Mouse (Mus musculus) midbrain, embryonic 11.5 days (tissue): Measurements from ENCODE around the gene Spint1. TPM values are rescaled to one million over a fixed set of nuclear protein-coding genes. Genes with fewer than 3 reads are reported as not detected.
A peak's percentile ranks its signal among the peaks of the same experiment; 100 is the strongest.

ENCODE experiments used
- ATAC-seq: fragments of 200-750 bp; cut with Nextera tagmentation; 2 replicates; pipeline ENCODE4 v1.8.0; 2017; ENCODE audit warnings: moderate TSS enrichment, moderate library complexity; ENCODE audit not compliant: low FRiP score
- DNase-seq: peaks from one replicate; pipeline ENCODE4 v3.0.0; 2015; ENCODE audit warnings: low spot score; ENCODE audit errors: missing footprints
- H3K27ac ChIP-seq: fragments of 300-500 bp; sonication (generic); 2 replicates; pipeline ENCODE4 v1.5.1; 2014; ENCODE audit warnings: low read depth, low read length
- H3K27me3 ChIP-seq: fragments of 300-500 bp; sonication (generic); 2 replicates; pipeline ENCODE4 v1.6.1; 2014; ENCODE audit warnings: mild to moderate bottlenecking, low read length, moderate library complexity, mixed read lengths; ENCODE audit not compliant: control insufficient read depth, insufficient read depth
- H3K36me3 ChIP-seq: fragments of 300-500 bp; sonication (generic); 2 replicates; pipeline ENCODE4 v1.6.1; 2014; ENCODE audit warnings: mild to moderate bottlenecking, low read length, moderate library complexity, mixed read lengths; ENCODE audit not compliant: control insufficient read depth, insufficient read depth
- H3K4me1 ChIP-seq: fragments of 300-500 bp; sonication (generic); 2 replicates; pipeline ENCODE4 v1.6.1; 2014; ENCODE audit warnings: low read length; ENCODE audit not compliant: control insufficient read depth, insufficient read depth
- H3K4me2 ChIP-seq: fragments of 300-500 bp; sonication (generic); 2 replicates; pipeline ENCODE4 v1.6.1; 2014; ENCODE audit warnings: mild to moderate bottlenecking, moderate library complexity
- H3K4me3 ChIP-seq: fragments of 300-500 bp; sonication (generic); 2 replicates; pipeline ENCODE4 v1.5.1; 2014; ENCODE audit warnings: low read depth, low read length
- H3K9ac ChIP-seq: fragments of 300-500 bp; sonication (generic); 2 replicates; pipeline ENCODE4 v1.6.1; 2014; ENCODE audit warnings: low read length
- H3K9me3 ChIP-seq: fragments of 300-500 bp; sonication (generic); 2 replicates; pipeline ENCODE4 v1.6.1; 2016; ENCODE audit warnings: low read length; ENCODE audit not compliant: control insufficient read depth
- WGBS: fragments of 180-500 bp; shearing (Covaris S2); extraction: QIAGEN DNeasy Blood & Tissue Kit; methylation state at CpG from one replicate; pipeline ENCODE4 v1.1.7; 2014; 5-methylcytosine and 5-hydroxymethylcytosine counted together
- polyA plus RNA-seq: library from polyadenylated mRNA; unstranded; fragments of >200 nt; fragmentation: Nextera tagmentation; extraction: Ambion mirVana; gene quantifications from 2 replicates; pipeline ENCODE4 v1.2.1, GENCODE M21; 2014

The Spint1 gene
- polyA plus RNA-seq, 1 experiment from 2014 or later: 1.1 TPM

- Histone ChIP-seq H3K4me3 (no peak overlapping the region), H3K27me3 (peaks cover 36% of the 10 kb centered on the region), H3K36me3 (no peaks in the 10 kb centered on the region), H3K4me2 (no peak overlapping the region), H3K27ac (no peak overlapping the region), H3K9ac (no peak overlapping the region), H3K4me1 (peaks cover 9% of the 10 kb centered on the region), H3K9me3 (no peaks in the 10 kb centered on the region)
- ATAC-seq (no peak), DNase-seq (no peak)
- WGBS: 65% methylated on average over 2 of the region's 2 CpGs
Observed at GRCm38 (mm10) chr2:119238671-119239070, 1.5 kb downstream of the Spint1 start.

- Histone ChIP-seq H3K9ac (no peak overlapping the region), H3K27me3 (peaks cover 36% of the 10 kb centered on the region), H3K27ac (no peak overlapping the region), H3K36me3 (no peaks in the 10 kb centered on the region), H3K4me2 (no peak overlapping the region), H3K4me3 (no peak overlapping the region), H3K4me1 (peaks cover 9% of the 10 kb centered on the region), H3K9me3 (no peaks in the 10 kb centered on the region)
- ATAC-seq: no peak
- DNase-seq: no peak
- 70% methylated on average over 4 of the region's 4 CpGs for WGBS
Observed at GRCm38 (mm10) chr2:119240075-119240818, 3.1 kb downstream of the Spint1 start.

GRCm38 (mm10) chr2:119240819-119241186 lies 3.6 kb downstream of the Spint1 start:
- WGBS: 90% methylated on average over 4 of the region's 4 CpGs
- Histone ChIP-seq H3K4me3 (no peak overlapping the region), H3K27ac (no peak overlapping the region), H3K27me3 (peaks cover 33% of the 10 kb centered on the region), H3K4me2 (no peak overlapping the region), H3K4me1 (peaks cover 9% of the 10 kb centered on the region), H3K9ac (no peak overlapping the region), H3K36me3 (no peaks in the 10 kb centered on the region), H3K9me3 (no peaks in the 10 kb centered on the region)
- DNase-seq (no peak), ATAC-seq (no peak)

GRCm38 (mm10) chr2:119242548-119242947 lies 5.4 kb downstream of the Spint1 start:
- Histone ChIP-seq H3K27ac (no peak overlapping the region), H3K36me3 (no peaks in the 10 kb centered on the region), H3K4me1 (peaks cover 3% of the 10 kb centered on the region; the same call in 1 of the 2 replicates), H3K4me3 (no peak overlapping the region), H3K27me3 (peaks cover 15% of the 10 kb centered on the region), H3K9me3 (no peaks in the 10 kb centered on the region), H3K9ac (no peak overlapping the region), H3K4me2 (no peak overlapping the region)
- ATAC-seq (no peak), DNase-seq (peak; percentile 59)
- 85% methylated on average over 9 of the region's 9 CpGs for WGBS

GRCm38 (mm10) chr2:119245246-119245645 lies 8.1 kb downstream of the Spint1 start:
- peak; percentile 59 for DNase-seq
- Histone ChIP-seq H3K27me3 (no peaks in the 10 kb centered on the region; the same call in 1 of the 2 replicates), H3K4me2 (no peak overlapping the region), H3K4me3 (no peak overlapping the region), H3K36me3 (no peaks in the 10 kb centered on the region), H3K9ac (no peak overlapping the region), H3K27ac (no peak overlapping the region), H3K4me1 (no peaks in the 10 kb centered on the region), H3K9me3 (no peaks in the 10 kb centered on the region)
- 91% methylated on average over 7 of the region's 7 CpGs for WGBS
- no peak for ATAC-seq

- Histone ChIP-seq H3K4me2 (no peak overlapping the region), H3K27ac (no peak overlapping the region), H3K36me3 (no peaks in the 10 kb centered on the region), H3K27me3 (no peaks in the 10 kb centered on the region), H3K4me1 (no peaks in the 10 kb centered on the region), H3K4me3 (no peak overlapping the region), H3K9me3 (no peaks in the 10 kb centered on the region), H3K9ac (no peak overlapping the region)
- WGBS: 83% methylated on average over 9 of the region's 9 CpGs
- ATAC-seq (no peak), DNase-seq (peak; percentile 56)
Observed at GRCm38 (mm10) chr2:119247904-119248303, 10.7 kb downstream of the Spint1 start.

GRCm38 (mm10) chr2:119249592-119250061 lies 12.5 kb downstream of the Spint1 start:
- Histone ChIP-seq H3K9ac (no peak overlapping the region), H3K4me1 (no peaks in the 10 kb centered on the region), H3K4me3 (no peak overlapping the region), H3K4me2 (no peak overlapping the region), H3K27me3 (no peaks in the 10 kb centered on the region), H3K36me3 (no peaks in the 10 kb centered on the region), H3K27ac (no peak overlapping the region), H3K9me3 (no peaks in the 10 kb centered on the region)
- ATAC-seq: 0 out of 2 replicates have a peak, but pooled peaks have one; percentile 24
- DNase-seq: peak; percentile 77
- 81% methylated on average over 4 of the region's 4 CpGs for WGBS

GRCm38 (mm10) chr2:119250377-119250776 lies 13.2 kb downstream of the Spint1 start:
- ATAC-seq: no peak
- Histone ChIP-seq H3K9ac (no peak overlapping the region), H3K4me3 (no peak overlapping the region), H3K36me3 (no peaks in the 10 kb centered on the region), H3K9me3 (no peaks in the 10 kb centered on the region), H3K4me1 (no peaks in the 10 kb centered on the region), H3K4me2 (no peak overlapping the region), H3K27me3 (no peaks in the 10 kb centered on the region), H3K27ac (no peak overlapping the region)
- DNase-seq: peak; percentile 74
- WGBS: 68% methylated on average over 5 of the region's 5 CpGs

- Histone ChIP-seq H3K4me3 (no peak overlapping the region), H3K9ac (no peak overlapping the region), H3K4me1 (no peaks in the 10 kb centered on the region), H3K36me3 (no peaks in the 10 kb centered on the region), H3K4me2 (no peak overlapping the region), H3K27me3 (no peaks in the 10 kb centered on the region), H3K9me3 (no peaks in the 10 kb centered on the region), H3K27ac (no peak overlapping the region)
- DNase-seq (peak; percentile 99), ATAC-seq (peak; percentile 70; the same call in 1 of the 2 replicates)
- WGBS: 17% methylated on average over 11 of the region's 11 CpGs
Observed at GRCm38 (mm10) chr2:119250826-119251478, 13.8 kb downstream of the Spint1 start.
